Mouse (Mus musculus) cortical plate, adult 2 months (tissue): Measurements from ENCODE around the gene 2210010C04Rik.

Experiments
- CTCF ChIP-seq: fragments of 200-500 bp; IDR thresholded peaks from 2 replicates; pipeline ENCODE4 v1.5.1; 2011; ENCODE audit warnings: mild to moderate bottlenecking, control low read depth, low read length; ENCODE audit not compliant: insufficient read depth; ENCODE audit errors: extremely low read depth
- POLR2A ChIP-seq: fragments of 200-500 bp; IDR thresholded peaks from 2 replicates; pipeline ENCODE4 v1.6.1; 2011; ENCODE audit warnings: mild to moderate bottlenecking, low read length, control low read depth; ENCODE audit not compliant: insufficient read depth; ENCODE audit errors: extremely low read depth

DNA sequence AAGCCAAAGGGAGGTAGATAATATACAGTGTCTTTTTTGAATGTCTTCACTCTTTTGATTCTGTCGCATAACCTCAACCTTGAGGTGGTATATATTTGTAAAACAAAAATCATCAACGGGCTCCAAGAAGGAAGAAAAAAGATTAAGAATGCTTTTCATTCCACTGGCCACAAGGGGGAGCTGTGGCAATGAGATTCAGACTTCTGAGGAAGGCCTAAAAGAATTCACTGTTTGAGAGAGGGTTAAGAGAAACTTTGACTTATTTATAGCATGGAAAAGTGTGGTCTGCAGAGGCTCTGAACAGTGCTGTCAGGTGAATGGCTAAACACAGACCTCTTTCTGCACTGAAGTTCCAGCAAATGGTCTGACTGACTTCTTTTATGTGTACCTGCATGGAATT lies 20.3 kb upstream of the 2210010C04Rik start:
- TF ChIP-seq CTCF: peak; percentile 49; the same call in 1 of the 2 replicates
- no peak for TF ChIP-seq POLR2A
